ENCODE assay signal across 10 mouse cellular contexts in genomic region chr2:172042607-172043234, GRCm38 (mm10). TPM values are rescaled to one million over a fixed set of nuclear protein-coding genes. Genes with fewer than 3 reads are reported as not detected.
DNase-seq lines count a peak whose midpoint lies in the region; ATAC-seq and TF ChIP-seq lines count a peak whose summit lies in the region.
"Had no signal": no experiment of that assay in that cellular context is flagged by ENCODE, and none has a peak within 500 bp of the region (broad histone marks: within the 10 kb centered on the region; RNA-seq: fewer than 3 reads in every experiment).

No protein-coding gene starts in this region.

- no peak overlapping the region for H3K27ac ChIP-seq in lung, embryonic 15.5 days
- H3K27ac ChIP-seq in stomach, embryonic 16.5 days (ENCODE audit: low read length) = no peak overlapping the region
- no peak overlapping the region for H3K27ac ChIP-seq in cerebellum, adult 2 months (ENCODE audit: insufficient read depth, low read length)

- under 1% methylated on average over 46 of the region's 46 CpGs for WGBS in lung, embryonic 15.5 days
- WGBS in stomach, embryonic 16.5 days = under 1% methylated on average over 46 of the region's 46 CpGs
- WGBS in cerebellum, adult 2 months = under 1% methylated on average over 46 of the region's 46 CpGs

- DNase-seq in embryo, embryonic 10 days (ENCODE audit: low spot score) = peak; percentile 14
- no peak for DNase-seq in embryo, embryonic 10.5 days (ENCODE audit: low spot score)
- DNase-seq in lung, postnatal 25 days (ENCODE audit: low spot score) = no peak
- no peak for DNase-seq in layer of hippocampus, adult 9-10 months (ENCODE audit: low spot score)
- no peak for DNase-seq in cerebellum, adult 2 months
- DNase-seq: thymus, postnatal 25 days had no signal

- no peak overlapping the region; the same call in 1 of the 2 replicates for H3K4me2 ChIP-seq in lung, embryonic 15.5 days
- H3K4me2 ChIP-seq in stomach, embryonic 16.5 days (ENCODE audit: low read depth, low read length) = peak overlapping the region; percentile 20; the same call in 1 of the 2 replicates

- H3K4me3 ChIP-seq in lung, embryonic 15.5 days = no peak overlapping the region
- H3K4me3 ChIP-seq in stomach, embryonic 16.5 days (replicated peaks; ENCODE audit: low read length) = peak overlapping the region; percentile 11; the same call in 1 of the 2 replicates
- H3K4me3 ChIP-seq in cerebellum, adult 2 months (replicated peaks; ENCODE audit: insufficient read depth, low read depth, low read length) = no peak overlapping the region

- no peaks in the 10 kb centered on the region for H3K9me3 ChIP-seq in lung, embryonic 15.5 days
- no peaks in the 10 kb centered on the region for H3K9me3 ChIP-seq in stomach, embryonic 16.5 days (replicated peaks; ENCODE audit: control insufficient read depth, low read length)

- peak; percentile 44; the same call in 1 of the 2 replicates for ATAC-seq in lung, embryonic 15.5 days (ENCODE audit: borderline replicate concordance, extremely low read depth, low FRiP score, low TSS enrichment)
- ATAC-seq in megakaryocyte-erythroid progenitor cell, adult 5-6 weeks (replicated peaks; ENCODE audit: low FRiP score, low TSS enrichment, poor library complexity, severe bottlenecking) = 0 out of 2 replicates have a peak, but pooled peaks have one; percentile 22
- no peak for ATAC-seq in stomach, embryonic 16.5 days (ENCODE audit: insufficient read depth, low FRiP score)

- H3K9ac ChIP-seq in lung, embryonic 15.5 days = no peak overlapping the region
- no peak overlapping the region for H3K9ac ChIP-seq in stomach, embryonic 16.5 days (ENCODE audit: low read length)

- TF ChIP-seq POLR2A in cerebellum, adult 2 months (IDR thresholded peaks at IDR 0.05; ENCODE audit: borderline replicate concordance, insufficient read depth, low read length) = no peak

- H3K27me3 ChIP-seq in lung, embryonic 15.5 days = peaks cover 56% of the 10 kb centered on the region
- peaks cover 44% of the 10 kb centered on the region for H3K27me3 ChIP-seq in stomach, embryonic 16.5 days (ENCODE audit: control insufficient read depth, insufficient read depth, low read length)
- H3K27me3 ChIP-seq in cerebellum, adult 2 months (ENCODE audit: control insufficient read depth, insufficient read depth, low read length) = no peaks in the 10 kb centered on the region; the same call in 1 of the 2 replicates

- no peaks in the 10 kb centered on the region for H3K4me1 ChIP-seq in lung, embryonic 15.5 days
- no peaks in the 10 kb centered on the region for H3K4me1 ChIP-seq in stomach, embryonic 16.5 days (ENCODE audit: control insufficient read depth, insufficient read depth, low read length)
- no peaks in the 10 kb centered on the region; the same call in 1 of the 2 replicates for H3K4me1 ChIP-seq in cerebellum, adult 2 months (ENCODE audit: control insufficient read depth, insufficient read depth, low read length)

- no peak for TF ChIP-seq CTCF in cerebellum, adult 2 months (IDR thresholded peaks at IDR 0.05; ENCODE audit: borderline replicate concordance, insufficient read depth, low read depth, low read length)

- H3K36me3 ChIP-seq in lung, embryonic 15.5 days = no peaks in the 10 kb centered on the region
- no peaks in the 10 kb centered on the region for H3K36me3 ChIP-seq in stomach, embryonic 16.5 days (ENCODE audit: control insufficient read depth, insufficient read depth, low read length)

RNA-seq across cellular contexts. Expression of gene Cbln4, which starts 0.5 kb away (rescaled TPM):
- 0.06 TPM in 1 of 2 replicates, not detected in the other for polyA plus RNA-seq in lung, embryonic 15.5 days (2015; fragmentation: Nextera tagmentation; extraction: Ambion mirVana)
- total RNA-seq in megakaryocyte-erythroid progenitor cell, adult 5-6 weeks (2014; fragmentation: Nextera tagmentation) = not detected in 2 replicates
- total RNA-seq in megakaryocyte-erythroid progenitor cell, adult 5-6 weeks (2017) = not detected in 2 replicates
- polyA plus RNA-seq in stomach, embryonic 16.5 days (2015; fragmentation: Nextera tagmentation; extraction: Ambion mirVana) = 0.36 and 0.37 TPM in 2 replicates
- polyA plus RNA-seq in cerebellum, adult 2 months (2012; rRNA removed) = 6.2 and 8.3 TPM in 2 replicates
- total RNA-seq: liver, adult 2 months had no signal
- polyA plus RNA-seq: liver, adult 2 months had no signal
